Mouse (Mus musculus): ENCODE data around the gene Mcu.

DNA sequence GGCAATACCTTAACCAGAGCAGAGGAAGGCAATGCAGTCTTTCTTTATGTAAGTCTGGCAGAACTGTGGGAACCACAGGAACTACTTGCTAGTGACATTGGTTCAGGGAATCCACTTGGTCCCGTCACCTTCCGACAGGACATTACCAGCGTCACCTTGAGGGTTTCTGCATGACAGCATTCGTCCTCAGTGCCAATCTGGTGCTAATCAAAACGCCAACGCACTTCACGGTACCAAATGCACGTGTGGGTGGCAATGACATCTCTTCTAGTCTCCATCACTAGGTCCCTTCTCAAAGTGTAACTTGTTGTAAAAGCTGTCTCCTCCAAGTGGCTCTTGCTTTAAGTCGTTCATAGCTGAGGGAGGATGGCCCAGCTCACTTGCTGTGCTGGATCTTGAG is 104.3 kb downstream of the Mcu start:
- TF ChIP-seq CTCF (IDR thresholded peaks at IDR 0.05; ENCODE audit: control insufficient read depth, insufficient read depth, insufficient replicate concordance, low read depth, low read length) (no peak), POLR2A (IDR thresholded peaks at IDR 0.05; ENCODE audit: control insufficient read depth, low read depth, low read length) (no peak)

Data from testis, adult 2 months (tissue).